Mouse (Mus musculus): ENCODE measurements at regions not wholly inside any gene's neighbourhood (a gene's known extent, or its start where the extent isn't known, plus 50 kb on each side); places are given as distances from the start of the nearest gene placed in this dataset.

GRCm38 (mm10) chr6:140189601-140190000, 148.3 kb upstream of the Plcz1 start:
- H3K36me3 ChIP-seq (replicated peaks), result no peaks in the 10 kb centered on the region
- no peaks in the 10 kb centered on the region for H3K27me3 ChIP-seq (replicated peaks)
- no peak overlapping the region for H3K27ac ChIP-seq
- no peak overlapping the region for H3K4me3 ChIP-seq
- H3K9me3 ChIP-seq, result no peaks in the 10 kb centered on the region
- no peak overlapping the region for H3K4me2 ChIP-seq
- H3K4me1 ChIP-seq, result peaks cover 7% of the 10 kb centered on the region; the same call in 1 of the 2 replicates
- WGBS, result 91% methylated on average over 9 of the region's 9 CpGs
- ATAC-seq (replicated peaks), result no peak
- H3K9ac ChIP-seq, result no peak overlapping the region

- Histone ChIP-seq H3K27me3 (replicated peaks) (no peaks in the 10 kb centered on the region), H3K9me3 (no peaks in the 10 kb centered on the region), H3K4me3 (no peak overlapping the region), H3K27ac (no peak overlapping the region), H3K9ac (no peak overlapping the region), H3K4me2 (no peak overlapping the region), H3K4me1 (no peaks in the 10 kb centered on the region), H3K36me3 (replicated peaks) (no peaks in the 10 kb centered on the region)
- WGBS, result 95% methylated on average over 3 of the region's 3 CpGs
- ATAC-seq (replicated peaks), result no peak
These were observed 146.5 kb upstream of the Plcz1 start for GRCm38 (mm10) chr6:140187733-140188132.

GRCm38 (mm10) chr6:140187106-140187505, 145.8 kb upstream of the Plcz1 start:
- WGBS, result 77% methylated on average over 6 of the region's 6 CpGs
- no peak for ATAC-seq (replicated peaks)

GRCm38 (mm10) chr6:140179999-140180398, 138.7 kb upstream of the Plcz1 start:
- Histone ChIP-seq H3K27ac (no peak overlapping the region), H3K9ac (no peak overlapping the region), H3K9me3 (no peaks in the 10 kb centered on the region), H3K36me3 (replicated peaks) (no peaks in the 10 kb centered on the region), H3K4me2 (no peak overlapping the region), H3K4me1 (no peaks in the 10 kb centered on the region), H3K4me3 (no peak overlapping the region), H3K27me3 (replicated peaks) (no peaks in the 10 kb centered on the region)
- ATAC-seq (replicated peaks), result no peak
- 86% methylated on average over 4 of the region's 4 CpGs for WGBS

More at GRCm38 (mm10) chr6:140187106-140187505, 145.8 kb upstream of the Plcz1 start:
- Histone ChIP-seq H3K4me1 (no peaks in the 10 kb centered on the region), H3K4me3 (no peak overlapping the region), H3K27me3 (replicated peaks) (no peaks in the 10 kb centered on the region), H3K9me3 (no peaks in the 10 kb centered on the region), H3K27ac (no peak overlapping the region), H3K9ac (no peak overlapping the region), H3K4me2 (no peak overlapping the region), H3K36me3 (replicated peaks) (no peaks in the 10 kb centered on the region)

- Histone ChIP-seq H3K4me2 (no peak overlapping the region), H3K9ac (no peak overlapping the region), H3K9me3 (no peaks in the 10 kb centered on the region), H3K36me3 (replicated peaks) (no peaks in the 10 kb centered on the region), H3K27ac (no peak overlapping the region), H3K4me1 (no peaks in the 10 kb centered on the region), H3K4me3 (no peak overlapping the region), H3K27me3 (replicated peaks) (no peaks in the 10 kb centered on the region)
- no peak for ATAC-seq (replicated peaks)
- 87% methylated on average over 12 of the region's 12 CpGs for WGBS
These were observed 137.4 kb upstream of the Plcz1 start for GRCm38 (mm10) chr6:140178425-140179193.

- Histone ChIP-seq H3K9ac (no peak overlapping the region), H3K27ac (no peak overlapping the region), H3K36me3 (replicated peaks) (no peaks in the 10 kb centered on the region), H3K4me1 (no peaks in the 10 kb centered on the region), H3K4me2 (no peak overlapping the region), H3K4me3 (no peak overlapping the region), H3K9me3 (no peaks in the 10 kb centered on the region), H3K27me3 (replicated peaks) (no peaks in the 10 kb centered on the region)
- ATAC-seq (replicated peaks), result no peak
- 88% methylated on average over 9 of the region's 9 CpGs for WGBS
These were observed 131.5 kb upstream of the Plcz1 start for GRCm38 (mm10) chr6:140172716-140173115.

GRCm38 (mm10) chr6:140169836-140170235, 128.6 kb upstream of the Plcz1 start:
- Histone ChIP-seq H3K9ac (no peak overlapping the region), H3K4me1 (no peaks in the 10 kb centered on the region), H3K9me3 (no peaks in the 10 kb centered on the region), H3K4me2 (no peak overlapping the region), H3K27ac (no peak overlapping the region), H3K36me3 (replicated peaks) (no peaks in the 10 kb centered on the region), H3K27me3 (replicated peaks) (no peaks in the 10 kb centered on the region), H3K4me3 (no peak overlapping the region)
- 98% methylated on average over 3 of the region's 3 CpGs for WGBS
- ATAC-seq (replicated peaks), result no peak

- no peak for ATAC-seq (replicated peaks)
- Histone ChIP-seq H3K9ac (no peak overlapping the region), H3K4me3 (no peak overlapping the region), H3K4me2 (no peak overlapping the region), H3K9me3 (no peaks in the 10 kb centered on the region), H3K27ac (no peak overlapping the region), H3K27me3 (replicated peaks) (no peaks in the 10 kb centered on the region), H3K4me1 (no peaks in the 10 kb centered on the region), H3K36me3 (replicated peaks) (no peaks in the 10 kb centered on the region)
- 83% methylated on average over 4 of the region's 4 CpGs for WGBS
These were observed 125.9 kb upstream of the Plcz1 start for GRCm38 (mm10) chr6:140167182-140167581.

GRCm38 (mm10) chr6:140162729-140163128, 121.5 kb upstream of the Plcz1 start:
- no peak overlapping the region for H3K9ac ChIP-seq
- no peaks in the 10 kb centered on the region for H3K36me3 ChIP-seq (replicated peaks)
- H3K4me1 ChIP-seq, result no peaks in the 10 kb centered on the region
- H3K27me3 ChIP-seq (replicated peaks), result no peaks in the 10 kb centered on the region
- no peak overlapping the region for H3K27ac ChIP-seq
- ATAC-seq (replicated peaks), result no peak
- H3K9me3 ChIP-seq, result no peaks in the 10 kb centered on the region
- H3K4me2 ChIP-seq, result no peak overlapping the region
- no peak overlapping the region for H3K4me3 ChIP-seq
- WGBS, result 64% methylated on average over 5 of the region's 5 CpGs

- Histone ChIP-seq H3K27me3 (replicated peaks) (no peaks in the 10 kb centered on the region), H3K4me3 (no peak overlapping the region), H3K27ac (no peak overlapping the region), H3K4me2 (no peak overlapping the region), H3K9ac (no peak overlapping the region), H3K36me3 (replicated peaks) (no peaks in the 10 kb centered on the region), H3K9me3 (no peaks in the 10 kb centered on the region), H3K4me1 (no peaks in the 10 kb centered on the region)
- WGBS, result 64% methylated on average over 4 of the region's 4 CpGs
- ATAC-seq (replicated peaks), result no peak
These were observed 120.2 kb upstream of the Plcz1 start for GRCm38 (mm10) chr6:140161482-140161881.

- 85% methylated on average over 13 of the region's 13 CpGs for WGBS
- H3K9me3 ChIP-seq, result no peaks in the 10 kb centered on the region
- no peak overlapping the region for H3K27ac ChIP-seq
- no peak overlapping the region for H3K9ac ChIP-seq
- no peaks in the 10 kb centered on the region for H3K4me1 ChIP-seq
- no peak for ATAC-seq (replicated peaks)
- no peak overlapping the region for H3K4me2 ChIP-seq
- no peaks in the 10 kb centered on the region for H3K36me3 ChIP-seq (replicated peaks)
- no peaks in the 10 kb centered on the region for H3K27me3 ChIP-seq (replicated peaks)
- H3K4me3 ChIP-seq, result no peak overlapping the region
These were observed 119.7 kb upstream of the Plcz1 start for GRCm38 (mm10) chr6:140160946-140161345.

GRCm38 (mm10) chr6:140158986-140159385, 117.7 kb upstream of the Plcz1 start:
- no peak overlapping the region for H3K4me3 ChIP-seq

GRCm38 (mm10) chr6:140157375-140157774, 116.1 kb upstream of the Plcz1 start:
- ATAC-seq (replicated peaks), result no peak
- Histone ChIP-seq H3K27me3 (replicated peaks) (no peaks in the 10 kb centered on the region), H3K36me3 (replicated peaks) (no peaks in the 10 kb centered on the region), H3K27ac (no peak overlapping the region), H3K9ac (no peak overlapping the region), H3K9me3 (no peaks in the 10 kb centered on the region), H3K4me3 (no peak overlapping the region), H3K4me2 (no peak overlapping the region), H3K4me1 (no peaks in the 10 kb centered on the region)
- WGBS, result 83% methylated on average over 6 of the region's 6 CpGs

More at GRCm38 (mm10) chr6:140158986-140159385, 117.7 kb upstream of the Plcz1 start:
- WGBS, result 75% methylated on average over 13 of the region's 13 CpGs
- Histone ChIP-seq H3K4me2 (no peak overlapping the region), H3K4me1 (no peaks in the 10 kb centered on the region), H3K36me3 (replicated peaks) (no peaks in the 10 kb centered on the region), H3K27ac (no peak overlapping the region), H3K9me3 (no peaks in the 10 kb centered on the region), H3K27me3 (replicated peaks) (no peaks in the 10 kb centered on the region), H3K9ac (no peak overlapping the region)
- no peak for ATAC-seq (replicated peaks)

Measured in midbrain, embryonic 15.5 days (tissue).